Mouse (Mus musculus): ENCODE data around the gene Lasp1. TPM values are rescaled to one million over a fixed set of nuclear protein-coding genes. Genes with fewer than 3 reads are reported as not detected.
A peak's percentile ranks its signal among the peaks of the same experiment; 100 is the strongest.
"Not testable (repeated sequence)": the region's sequence is repeated elsewhere in the genome, so short reads cannot be mapped to it uniquely, and the experiment has no call there.

Gene Lasp1
- total RNA-seq, 2 experiments from 2014 or later, result 46.3 to 68.4 TPM

- no peak for DNase-seq
Measured at GRCm38 (mm10) chr11:97829913-97830476, 31.2 kb downstream of the Lasp1 start.

- DNase-seq, result no peak
Measured at GRCm38 (mm10) chr11:97830501-97830900, 31.7 kb downstream of the Lasp1 start.

- DNase-seq, result no peak
Measured at GRCm38 (mm10) chr11:97832001-97832400, 33.2 kb downstream of the Lasp1 start.

- no peak for DNase-seq
Measured at GRCm38 (mm10) chr11:97833352-97833751, 34.6 kb downstream of the Lasp1 start.

- no peak for DNase-seq
Measured at GRCm38 (mm10) chr11:97836541-97836940, 37.7 kb downstream of the Lasp1 start.

GRCm38 (mm10) chr11:97837051-97837450, 38.3 kb downstream of the Lasp1 start:
- not testable (repeated sequence) for DNase-seq

- DNase-seq, result no peak
Measured at GRCm38 (mm10) chr11:97837641-97838149, 38.9 kb downstream of the Lasp1 start.

- no peak for DNase-seq
Measured at GRCm38 (mm10) chr11:97838779-97839440, 40.1 kb downstream of the Lasp1 start.

- no peak for DNase-seq
Measured at GRCm38 (mm10) chr11:97839441-97840134, 40.8 kb downstream of the Lasp1 start.

- no peak for DNase-seq
Measured at GRCm38 (mm10) chr11:97840135-97840490, 41.3 kb downstream of the Lasp1 start.

GRCm38 (mm10) chr11:97840539-97840954, 41.7 kb downstream of the Lasp1 start, which contains the start of gene B230217C12Rik:
Gene B230217C12Rik (plus strand): TSS chr11:97840780.
- no peak for DNase-seq

GRCm38 (mm10) chr11:97840991-97841661, 42.3 kb downstream of the Lasp1 start:
- DNase-seq, result peak; percentile 57

GRCm38 (mm10) chr11:97842001-97842400, 43.2 kb downstream of the Lasp1 start:
- DNase-seq, result no peak

- no peak for DNase-seq
Measured at GRCm38 (mm10) chr11:97850367-97850766, 51.6 kb downstream of the Lasp1 start.

- no peak for DNase-seq
Measured at GRCm38 (mm10) chr11:97851601-97852000, 52.8 kb downstream of the Lasp1 start.

- no peak for DNase-seq
Measured at GRCm38 (mm10) chr11:97855473-97855872, 56.7 kb downstream of the Lasp1 start.

- no peak for DNase-seq
Measured at GRCm38 (mm10) chr11:97862148-97862547, 63.3 kb downstream of the Lasp1 start.

GRCm38 (mm10) chr11:97865421-97865820, 66.6 kb downstream of the Lasp1 start:
- DNase-seq, result no peak

- DNase-seq, result no peak
Measured at GRCm38 (mm10) chr11:97866091-97866888, 67.5 kb downstream of the Lasp1 start.

- DNase-seq, result no peak
Measured at GRCm38 (mm10) chr11:97867591-97867990, 68.8 kb downstream of the Lasp1 start.

- not testable (repeated sequence) for DNase-seq
Measured at GRCm38 (mm10) chr11:97872378-97872777, 73.6 kb downstream of the Lasp1 start.

GRCm38 (mm10) chr11:97874396-97874795, 75.6 kb downstream of the Lasp1 start:
- no peak for DNase-seq

All from gastrocnemius, postnatal 10 days (tissue).